Mouse (Mus musculus): ENCODE data around the gene Acad12. TPM values are rescaled to one million over a fixed set of nuclear protein-coding genes. Genes with fewer than 3 reads are reported as not detected.

Gene Acad12
- polyA plus RNA-seq, 1 experiment from 2014 or later, result 3.8 TPM

DNA sequence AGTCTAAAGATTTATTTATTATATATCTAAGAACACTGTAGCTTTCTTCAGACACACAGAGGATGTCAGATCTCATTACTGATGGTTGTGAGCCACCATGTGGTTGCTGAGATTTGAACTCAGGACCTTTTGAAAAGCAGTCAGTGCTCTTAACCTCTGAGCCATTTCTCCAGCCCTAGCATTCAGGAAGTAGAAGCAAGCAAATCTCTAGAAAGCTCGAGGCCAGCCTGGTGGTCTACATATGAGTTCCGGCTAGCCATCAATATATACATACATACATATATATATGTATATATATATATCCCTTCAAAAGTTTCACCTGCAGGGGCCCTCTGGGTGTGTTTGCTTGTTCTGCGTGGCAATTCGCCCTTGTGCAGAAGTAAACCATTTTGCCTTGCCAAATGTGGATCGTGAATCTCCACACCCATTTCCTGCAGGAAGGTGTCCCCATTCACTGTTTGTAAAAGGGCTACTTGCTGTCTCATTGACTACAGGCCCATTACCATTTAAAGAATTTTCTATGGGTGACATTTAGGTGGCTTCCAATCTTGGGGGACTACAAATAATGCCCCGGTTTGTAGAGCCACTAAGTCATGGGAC is 23.9 kb downstream of the Acad12 start:
- H3K9me3 ChIP-seq (replicated peaks; ENCODE audit: low read length), result no peaks in the 10 kb centered on the region
- no peaks in the 10 kb centered on the region for H3K36me3 ChIP-seq (ENCODE audit: insufficient read depth, low read length)
- peaks cover 11% of the 10 kb centered on the region for H3K4me1 ChIP-seq (replicated peaks; ENCODE audit: insufficient read depth, low read length)
- ATAC-seq (replicated peaks; ENCODE audit: low FRiP score, low read depth) (no peak), DNase-seq (ENCODE audit: low spot score) (no peak)
- H3K27ac ChIP-seq, result no peak overlapping the region
- no peak overlapping the region for H3K4me3 ChIP-seq (replicated peaks; ENCODE audit: low read depth, low read length)
- no peak for TF ChIP-seq CTCF (IDR thresholded peaks at IDR 0.05; ENCODE audit: low read depth)
- H3K27me3 ChIP-seq (ENCODE audit: insufficient read depth, low read length), result no peaks in the 10 kb centered on the region
- no peak overlapping the region for H3K4me2 ChIP-seq (ENCODE audit: low read length)
- WGBS, result 78% methylated on average over 6 of the region's 6 CpGs
- no peak overlapping the region for H3K9ac ChIP-seq (ENCODE audit: low read depth, low read length)

DNA sequence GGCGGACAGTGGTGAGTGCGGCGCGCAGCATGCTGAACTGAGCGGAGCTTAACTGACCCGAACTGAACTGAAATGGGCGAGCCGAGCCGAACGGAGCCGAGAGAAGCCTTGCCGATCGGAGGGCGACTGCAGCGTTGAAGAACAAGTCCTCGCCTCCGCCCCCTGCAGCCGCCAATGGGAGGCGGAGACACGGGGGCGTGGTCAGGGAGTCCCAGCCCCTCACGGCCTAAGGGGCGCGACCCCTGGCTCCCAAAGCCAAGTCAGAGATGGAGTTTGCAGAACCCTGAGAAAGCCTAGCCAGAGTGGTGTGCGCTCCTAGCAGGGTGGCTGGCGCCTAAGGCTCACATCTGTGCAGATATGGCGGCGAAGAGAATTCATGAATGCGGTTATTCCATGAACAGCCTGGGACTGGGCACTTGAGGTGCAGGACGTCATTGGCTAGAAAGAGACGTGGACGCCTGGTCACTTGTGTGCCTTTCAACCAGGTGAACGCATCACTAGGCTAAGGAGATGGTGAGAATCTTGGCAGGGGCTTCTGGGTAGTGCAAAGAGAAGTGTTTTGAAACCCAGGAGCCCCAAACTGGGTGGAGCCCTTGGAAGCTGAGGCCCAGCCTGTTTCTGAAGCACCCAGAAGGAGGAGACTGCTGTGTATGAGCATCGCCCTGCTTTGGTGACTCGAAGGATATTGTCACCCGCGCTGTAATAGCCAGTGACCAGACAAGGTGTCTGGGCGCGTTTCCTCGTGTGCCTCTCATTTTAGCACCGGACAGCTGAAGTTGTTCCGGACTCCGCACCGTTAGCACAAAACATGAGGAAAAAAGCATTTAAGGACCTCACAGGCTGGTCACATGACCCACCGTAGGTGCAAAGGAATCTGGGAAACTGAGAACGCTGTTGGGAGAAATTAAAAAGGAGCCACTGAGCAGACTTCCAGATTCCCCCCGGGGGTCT is 25.0 kb downstream of the Acad12 start, which contains the start of gene Aldh2:
Gene Aldh2 (minus strand): TSS at position 374 of the 951 bp plus-strand sequence.
- Histone ChIP-seq H3K9me3 (replicated peaks; ENCODE audit: low read length) (no peaks in the 10 kb centered on the region), H3K4me2 (ENCODE audit: low read length) (peak within 1 kb of the TSS; percentile 98), H3K9ac (ENCODE audit: low read depth, low read length) (peak within 1 kb of the TSS; percentile 82), H3K4me3 (replicated peaks; ENCODE audit: low read depth, low read length) (peak within 1 kb of the TSS; percentile 66), H3K4me1 (replicated peaks; ENCODE audit: insufficient read depth, low read length) (peaks cover 11% of the 10 kb centered on the region), H3K27me3 (ENCODE audit: insufficient read depth, low read length) (no peaks in the 10 kb centered on the region), H3K36me3 (ENCODE audit: insufficient read depth, low read length) (no peaks in the 10 kb centered on the region), H3K27ac (peak within 1 kb of the TSS; percentile 83)
- TF ChIP-seq CTCF (IDR thresholded peaks at IDR 0.05; ENCODE audit: low read depth), result peak; percentile 44
- ATAC-seq (replicated peaks; ENCODE audit: low FRiP score, low read depth) (peak; percentile 87), DNase-seq (ENCODE audit: low spot score) (peak; percentile 95)
- WGBS, result 4% methylated on average over 47 of the region's 47 CpGs

DNA sequence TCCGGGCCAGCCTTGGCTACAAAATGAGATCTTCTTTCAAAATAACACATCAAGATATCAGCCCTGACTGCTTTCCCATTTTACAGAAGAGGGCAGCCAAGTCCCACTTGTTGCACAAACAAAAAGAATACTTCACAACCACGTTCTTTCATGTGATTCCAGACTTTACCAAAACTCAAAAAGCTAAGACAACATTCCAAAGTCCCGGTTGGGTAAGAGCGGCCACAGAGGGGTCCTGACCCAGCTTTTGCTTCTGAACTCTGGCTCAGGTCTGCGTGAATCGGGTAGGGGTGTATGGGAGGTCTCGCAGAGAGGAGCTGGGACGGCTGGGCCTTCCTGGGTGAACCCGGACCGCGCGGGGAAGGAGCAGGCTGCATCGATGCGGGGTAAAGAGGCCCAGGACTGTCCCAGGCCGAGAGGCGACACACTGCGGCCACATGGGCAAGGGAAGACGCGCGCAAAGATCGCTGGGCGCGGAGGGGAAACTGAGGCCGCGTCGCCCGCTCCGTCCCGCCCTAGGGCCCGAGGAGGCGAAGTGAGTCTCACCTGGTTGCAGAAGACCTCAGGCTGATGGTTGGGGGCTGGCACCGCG is 25.8 kb downstream of the Acad12 start:
- no peaks in the 10 kb centered on the region for H3K27me3 ChIP-seq (ENCODE audit: insufficient read depth, low read length)
- H3K4me1 ChIP-seq (replicated peaks; ENCODE audit: insufficient read depth, low read length), result peaks cover 11% of the 10 kb centered on the region
- H3K36me3 ChIP-seq (ENCODE audit: insufficient read depth, low read length), result no peaks in the 10 kb centered on the region
- H3K4me2 ChIP-seq (ENCODE audit: low read length), result peak overlapping the region; percentile 98
- peak; percentile 21 for DNase-seq (ENCODE audit: low spot score)
- no peak; the same call in 1 of the 2 replicates for TF ChIP-seq CTCF (IDR thresholded peaks at IDR 0.05; ENCODE audit: low read depth)
- H3K27ac ChIP-seq, result peak overlapping the region; percentile 83
- H3K9ac ChIP-seq (ENCODE audit: low read depth, low read length), result peak overlapping the region; percentile 82
- peak overlapping the region; percentile 66 for H3K4me3 ChIP-seq (replicated peaks; ENCODE audit: low read depth, low read length)
- H3K9me3 ChIP-seq (replicated peaks; ENCODE audit: low read length), result no peaks in the 10 kb centered on the region
- ATAC-seq (replicated peaks; ENCODE audit: low FRiP score, low read depth), result peak; percentile 18; the same call in 1 of the 2 replicates
- WGBS, result 3% methylated on average over 33 of the region's 33 CpGs

DNA sequence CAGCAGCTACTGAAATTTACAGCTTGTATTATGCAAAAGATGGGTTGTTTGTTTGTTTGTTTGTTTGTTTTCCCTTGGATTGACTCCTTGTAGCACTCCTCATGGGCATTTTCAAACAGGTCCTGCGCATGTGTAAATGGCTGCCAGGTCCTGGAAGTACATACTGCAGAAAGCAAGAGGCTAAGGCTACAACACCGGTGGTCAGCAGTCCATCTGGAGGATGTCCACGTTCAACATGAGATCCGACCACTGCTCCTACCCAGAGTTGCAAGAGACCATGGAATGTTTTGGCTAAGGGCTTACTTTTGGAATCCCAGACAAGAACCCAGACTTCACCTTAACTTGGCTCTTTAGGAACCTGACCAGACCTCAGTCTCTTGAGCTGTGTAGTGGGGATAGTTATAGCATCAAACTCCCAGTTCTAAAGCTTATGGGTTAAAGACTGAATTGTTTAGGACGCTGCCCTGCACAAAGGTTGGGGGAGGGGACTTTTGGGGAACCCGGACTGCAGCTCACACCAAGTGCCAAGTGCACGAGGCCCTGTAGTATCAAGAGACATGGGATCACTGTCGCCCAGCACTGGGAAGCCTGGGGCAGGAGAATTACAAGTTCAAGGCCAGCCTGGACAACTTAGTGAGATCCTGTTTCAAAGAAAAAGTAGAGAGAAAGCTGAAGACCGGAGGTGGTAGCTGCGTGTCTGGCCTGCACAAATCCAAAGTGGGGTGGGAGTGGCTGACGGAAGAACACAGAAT is 26.5 kb downstream of the Acad12 start:
- Histone ChIP-seq H3K4me1 (replicated peaks; ENCODE audit: insufficient read depth, low read length) (peaks cover 11% of the 10 kb centered on the region), H3K36me3 (ENCODE audit: insufficient read depth, low read length) (no peaks in the 10 kb centered on the region), H3K27me3 (ENCODE audit: insufficient read depth, low read length) (no peaks in the 10 kb centered on the region), H3K27ac (no peak overlapping the region), H3K9me3 (replicated peaks; ENCODE audit: low read length) (no peaks in the 10 kb centered on the region), H3K4me2 (ENCODE audit: low read length) (peak overlapping the region; percentile 98), H3K4me3 (replicated peaks; ENCODE audit: low read depth, low read length) (peak overlapping the region; percentile 66; the same call in 1 of the 2 replicates), H3K9ac (ENCODE audit: low read depth, low read length) (no peak overlapping the region)
- no peak for TF ChIP-seq CTCF (IDR thresholded peaks at IDR 0.05; ENCODE audit: low read depth)
- no peak for ATAC-seq (replicated peaks; ENCODE audit: low FRiP score, low read depth)
- WGBS, result 53% methylated on average over 11 of the region's 11 CpGs
- DNase-seq (ENCODE audit: low spot score), result peak; percentile 14

DNA sequence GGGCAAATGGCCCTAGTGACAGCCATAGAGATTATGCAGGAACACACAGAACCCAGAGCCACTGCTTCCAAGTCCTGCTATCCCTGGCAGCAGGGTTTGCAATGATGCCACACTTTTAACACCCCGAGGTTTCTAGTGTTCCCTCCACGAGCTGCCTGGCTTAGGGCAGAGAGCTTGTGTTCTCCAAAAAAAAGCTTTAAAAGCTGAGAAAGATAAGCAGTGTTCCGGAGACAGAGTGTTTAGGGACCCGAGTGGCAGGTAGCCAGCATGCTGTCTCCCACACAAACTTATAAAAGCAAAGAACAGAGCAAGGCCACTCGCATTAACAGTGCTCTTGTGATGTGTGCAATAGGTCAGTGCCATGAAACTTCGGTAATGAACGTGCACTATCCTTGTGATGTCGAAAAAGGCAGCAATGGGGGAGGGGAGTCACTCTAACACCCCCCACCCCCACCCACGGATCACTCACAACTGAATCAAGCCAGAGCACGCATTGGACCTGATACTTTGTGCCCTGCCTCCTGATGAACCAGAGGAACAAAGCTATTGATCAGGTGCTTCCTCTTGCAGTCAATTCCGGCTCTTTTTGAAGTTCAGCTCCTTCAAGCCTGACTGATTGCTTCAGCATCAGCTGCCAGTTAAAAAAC is 27.2 kb downstream of the Acad12 start:
- H3K36me3 ChIP-seq (ENCODE audit: insufficient read depth, low read length), result no peaks in the 10 kb centered on the region
- peak; percentile 18 for DNase-seq (ENCODE audit: low spot score)
- peaks cover 11% of the 10 kb centered on the region for H3K4me1 ChIP-seq (replicated peaks; ENCODE audit: insufficient read depth, low read length)
- ATAC-seq (replicated peaks; ENCODE audit: low FRiP score, low read depth), result no peak
- TF ChIP-seq CTCF (IDR thresholded peaks at IDR 0.05; ENCODE audit: low read depth), result no peak
- no peaks in the 10 kb centered on the region for H3K9me3 ChIP-seq (replicated peaks; ENCODE audit: low read length)
- no peak overlapping the region for H3K27ac ChIP-seq
- 0 out of 2 replicates have a peak overlapping the region, but pooled peaks have one; percentile 98 for H3K4me2 ChIP-seq (ENCODE audit: low read length)
- H3K27me3 ChIP-seq (ENCODE audit: insufficient read depth, low read length), result no peaks in the 10 kb centered on the region
- 43% methylated on average over 11 of the region's 11 CpGs for WGBS
- no peak overlapping the region for H3K4me3 ChIP-seq (replicated peaks; ENCODE audit: low read depth, low read length)
- no peak overlapping the region for H3K9ac ChIP-seq (ENCODE audit: low read depth, low read length)

All from kidney, postnatal 0 days (tissue).